Mouse (Mus musculus): ENCODE results near the gene Hnmt.

DNA sequence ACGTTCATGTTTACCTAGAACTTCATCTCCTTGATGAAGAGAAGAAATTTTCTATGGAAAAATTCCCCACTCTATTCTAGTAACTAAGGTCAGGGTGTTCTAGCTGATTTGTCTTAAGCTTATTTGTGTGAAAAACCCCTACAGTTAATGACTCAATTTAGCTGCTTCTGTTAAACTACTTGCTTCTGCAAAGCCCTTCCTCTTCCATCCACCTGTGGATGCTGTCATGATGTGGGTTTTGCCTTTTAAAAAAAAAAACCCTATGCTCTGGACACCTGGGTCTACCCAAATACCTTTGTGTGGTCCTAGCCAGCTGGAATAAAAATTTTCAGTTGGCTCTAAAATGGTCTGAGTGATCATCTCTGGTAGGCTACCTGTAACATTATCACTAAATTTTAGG is 49.9 kb downstream of the Hnmt start:
- no peak for TF ChIP-seq CTCF (IDR thresholded peaks at IDR 0.05; ENCODE audit: borderline replicate concordance, extremely low read depth, insufficient read depth, insufficient read length)
- TF ChIP-seq POLR2A (IDR thresholded peaks at IDR 0.05; ENCODE audit: borderline replicate concordance, extremely low read depth, insufficient read depth, insufficient read length, poor library complexity, severe bottlenecking), result no peak

Measured in brain, embryonic 14.5 days (tissue).